Mouse (Mus musculus) embryonic stem cell, embryonic (primary cell): Measurements from ENCODE around the gene Zxdc.

Source experiments
- CTCF ChIA-PET, 4 experiments: fragments of 300-600 bp in 2 of 4; fragments of 350-600 bp in 2 of 4; sonication (Branson Sonifier 250); formaldehyde crosslinking; loops; one replicate each; lab custom pipeline; 2022; ENCODE audit warnings: inconsistent platforms in 2 of 4; lab: Charles Lee
- POLR2A ChIA-PET, 4 experiments: fragments of 300-600 bp in 2 of 4; fragments of 350-600 bp in 2 of 4; sonication (Branson Sonifier 250); formaldehyde crosslinking; loops; one replicate each; lab custom pipeline; 2022; ENCODE audit warnings: antibody characterized with exemption in 4 of 4, inconsistent platforms in 1 of 4; lab: Charles Lee

Gene Zxdc

DNA sequence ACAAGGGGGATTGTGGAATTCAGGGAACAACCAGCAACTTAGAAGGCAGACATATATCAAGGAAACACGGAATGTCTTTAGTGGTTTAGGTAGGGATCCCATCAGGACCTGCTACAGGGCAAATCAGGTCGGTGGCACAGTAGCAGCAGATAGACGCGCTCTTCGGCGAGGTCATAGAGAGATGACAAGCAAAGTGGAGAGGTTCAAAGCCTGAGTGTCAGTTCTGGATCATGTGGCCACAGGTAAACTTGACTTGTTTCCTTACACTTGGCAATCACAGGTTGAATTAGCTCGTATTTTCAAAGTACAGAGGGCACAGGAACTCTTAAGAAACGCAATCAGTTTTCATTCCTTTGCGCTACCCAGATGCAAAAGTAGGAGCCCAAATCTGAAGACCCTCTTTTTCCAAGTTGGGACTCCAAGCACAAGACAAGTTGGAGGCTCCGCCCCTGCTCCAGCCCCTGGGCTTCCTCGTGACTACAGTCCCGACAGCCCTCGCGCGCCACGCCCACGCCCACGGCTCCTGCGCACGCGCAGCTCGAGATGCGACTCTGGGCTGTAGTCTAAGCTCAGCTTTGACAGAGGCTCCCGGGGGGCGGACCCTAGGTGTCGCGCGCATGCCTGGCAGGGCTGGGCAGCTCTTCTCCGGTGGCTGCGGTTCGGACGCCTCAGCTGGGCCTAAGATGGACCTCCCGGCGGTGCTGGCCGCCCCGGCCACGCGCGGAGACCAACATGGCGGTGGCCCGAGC is at the start of gene Zxdc:
TSS of gene Zxdc (plus strand) at position 517 of the 749 bp plus-strand sequence.
- POLR2A ChIA-PET = interaction anchor here in 3 of 4 experiments (0.6 to 10.3 kb wide), 43 partner anchors 9 to 725 kb away, joined by 3 to 82 read pairs (median 5); partner anchors contain the start of genes Txnrd3 (in 2 of the 3), Chst13 (in 1 of the 3), Iqsec1 (in 1 of the 3) and Slc41a3 (in 1 of the 3)
- CTCF ChIA-PET = interaction anchor here in 3 of 4 experiments (0.6 to 1.8 kb wide), 8 partner anchors 42 to 169 kb away, joined by 3 to 10 read pairs (median 4); partner anchors contain the start of gene Cfap100 (in 1 of the 3)

DNA sequence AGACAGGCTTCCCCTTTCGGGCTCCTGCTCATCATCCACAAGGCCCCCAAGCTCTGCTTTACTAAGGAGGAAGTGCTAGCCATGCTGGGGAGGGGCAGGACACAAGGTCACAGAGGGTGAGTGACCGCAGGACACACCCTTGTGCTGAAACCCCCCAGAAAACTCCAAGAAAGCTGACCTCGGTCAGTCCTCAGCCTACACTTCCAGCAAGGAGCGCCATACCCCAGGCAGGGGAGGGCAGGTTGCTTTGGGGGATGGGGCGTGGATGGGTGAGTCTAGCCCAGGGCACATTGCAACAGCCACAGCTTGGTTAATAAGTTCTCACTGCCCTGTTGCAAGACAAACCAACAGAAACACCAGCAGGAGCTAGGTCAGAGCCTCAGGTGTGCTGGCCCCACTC is 48.9 kb upstream of the Zxdc start:
- POLR2A ChIA-PET = no interaction called here
- CTCF ChIA-PET = no interaction called here

DNA sequence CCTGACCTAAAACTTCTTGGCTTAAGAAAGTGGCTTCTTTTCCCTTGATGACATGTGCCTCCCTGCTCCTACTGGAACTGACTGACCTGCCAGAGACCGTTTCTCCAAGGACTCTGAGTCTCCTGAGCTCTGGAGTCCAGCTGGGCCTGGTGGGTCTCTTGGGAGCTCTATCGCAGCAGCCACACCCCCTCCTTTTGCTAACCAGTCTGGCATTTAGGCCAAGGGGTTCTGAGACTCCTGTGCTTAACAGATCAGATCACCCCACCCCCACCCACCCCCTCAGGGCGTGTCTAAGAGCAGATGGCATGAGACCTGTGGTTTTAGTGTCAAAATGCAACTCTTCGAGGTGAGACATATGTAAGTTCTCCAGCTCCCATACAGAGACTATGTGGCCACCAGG is 47.5 kb upstream of the Zxdc start:
- POLR2A ChIA-PET = interaction anchor here in 2 of 4 experiments (0.6 kb wide), 2 partner anchors 14 to 86 kb away, joined by 3 to 4 read pairs; no protein-coding TSS in a partner anchor
- CTCF ChIA-PET = interaction anchor here in 1 of 4 experiments (1.2 to 1.8 kb wide), 2 partner anchors 101 to 285 kb away, joined by 3 to 7 read pairs; no protein-coding TSS in a partner anchor

DNA sequence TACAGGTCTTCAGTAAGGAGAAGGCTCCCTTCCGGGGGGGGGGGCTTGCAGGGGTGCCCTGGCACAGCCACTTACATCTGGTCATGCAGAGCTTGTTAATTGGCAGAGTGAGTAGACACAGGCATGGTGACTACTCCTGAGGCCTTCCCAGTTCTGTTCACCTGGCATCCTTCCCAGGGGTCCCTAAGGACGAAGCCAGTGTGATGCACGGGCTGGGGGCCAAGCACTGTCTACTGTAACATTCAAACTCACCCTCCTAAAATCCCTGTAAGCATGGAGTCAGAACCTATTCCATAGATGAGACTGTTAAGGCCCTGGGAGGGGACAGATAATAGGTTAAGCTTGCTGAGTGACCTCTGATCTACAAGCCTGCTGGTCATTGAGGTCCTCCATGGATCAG is 45.3 kb upstream of the Zxdc start:
- CTCF ChIA-PET = no interaction called here
- POLR2A ChIA-PET = interaction anchor here in 1 of 4 experiments (1.0 kb wide), 1 partner anchor 47 kb away, joined by 3 read pairs; no protein-coding TSS in a partner anchor

DNA sequence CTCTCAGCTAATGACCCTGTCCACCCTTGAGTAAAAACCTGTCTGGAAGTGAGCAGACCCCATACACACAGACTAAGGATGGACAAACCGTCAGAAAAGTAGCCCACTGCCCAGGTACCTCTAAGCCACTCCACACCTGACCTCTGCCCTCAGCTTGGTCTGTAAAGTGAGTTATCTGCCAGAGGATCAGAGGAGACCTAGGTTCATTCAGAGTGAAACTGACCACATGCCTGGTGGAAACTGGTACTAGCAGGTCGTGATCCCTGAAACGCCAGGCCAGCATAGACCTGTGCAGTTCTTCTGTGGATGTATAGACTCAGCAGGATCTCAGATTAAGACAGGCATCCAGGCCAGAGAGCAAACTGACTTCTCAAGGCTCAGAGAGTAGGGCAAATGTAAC is 44.8 kb upstream of the Zxdc start:
- CTCF ChIA-PET = interaction anchor here in 2 of 4 experiments (0.6 to 1.1 kb wide), 2 partner anchors 111 to 214 kb away, joined by 3 to 4 read pairs; no protein-coding TSS in a partner anchor
- POLR2A ChIA-PET = interaction anchor here in 2 of 4 experiments (1.0 to 1.2 kb wide), 2 partner anchors 11 to 45 kb away, joined by 3 read pairs; partner anchors contain the start of gene Zxdc (in 1 of the 2)

DNA sequence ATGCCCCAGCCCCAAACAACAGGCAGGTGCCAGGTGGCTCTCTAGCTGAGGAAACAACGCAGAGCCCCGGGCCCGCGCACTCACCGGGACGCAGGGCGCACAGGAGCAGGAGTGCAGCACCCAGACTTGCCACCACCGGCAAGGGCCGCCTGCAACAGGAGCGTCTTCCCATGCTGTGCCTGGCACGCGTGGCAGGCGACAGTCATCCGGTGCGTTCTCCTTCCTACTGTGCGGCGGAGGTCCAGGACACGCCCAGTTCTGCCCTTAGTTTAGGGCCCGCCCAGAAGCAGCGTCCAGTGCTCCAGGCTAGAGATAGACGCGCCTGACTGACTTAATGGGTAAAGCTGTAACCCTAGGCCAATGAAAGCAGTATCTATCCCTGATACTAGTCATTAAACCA is 44.3 kb upstream of the Zxdc start, which contains the start of gene Chst13:
TSS of gene Chst13 (minus strand) at position 195 of the 400 bp plus-strand sequence.
- ChIA-PET POLR2A (interaction anchor here in 2 of 4 experiments (1.0 to 1.2 kb wide), 2 partner anchors 11 to 45 kb away, joined by 3 read pairs; partner anchors contain the start of gene Zxdc (in 1 of the 2)), CTCF (interaction anchor here in 3 of 4 experiments (0.6 to 1.9 kb wide), 9 partner anchors 37 to 640 kb away, joined by 3 to 10 read pairs (median 4); partner anchors contain the start of gene Cfap100 (in 2 of the 3))

DNA sequence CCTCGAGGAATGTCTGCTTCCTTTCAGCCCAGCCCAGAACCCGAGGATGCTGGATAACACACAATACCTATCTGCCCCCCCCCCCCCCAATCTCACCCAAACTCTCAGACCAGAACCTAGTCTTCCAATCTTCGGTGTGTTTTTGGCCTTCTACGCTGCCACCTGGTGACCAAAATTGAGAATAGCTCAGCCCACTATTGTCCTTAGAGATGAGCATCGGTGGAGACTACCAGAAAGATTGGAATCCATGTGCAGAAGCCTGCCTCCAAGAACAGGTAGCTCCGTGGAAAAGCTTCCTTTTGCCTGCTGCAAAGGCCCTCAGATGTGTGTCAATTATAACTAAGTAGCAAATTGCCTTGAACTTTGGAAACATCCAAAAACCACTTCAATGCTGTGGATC is 41.6 kb upstream of the Zxdc start:
- POLR2A ChIA-PET = interaction anchor here in 2 of 4 experiments (0.6 kb wide), 4 partner anchors 43 to 330 kb away, joined by 3 to 5 read pairs (median 4); no protein-coding TSS in a partner anchor
- CTCF ChIA-PET = interaction anchor here (0.6 to 1.7 kb wide), 56 partner anchors 11 to 1664 kb away, joined by 3 to 17 read pairs (median 5); partner anchors contain the start of gene Cfap100 (in 1 of the 4)

DNA sequence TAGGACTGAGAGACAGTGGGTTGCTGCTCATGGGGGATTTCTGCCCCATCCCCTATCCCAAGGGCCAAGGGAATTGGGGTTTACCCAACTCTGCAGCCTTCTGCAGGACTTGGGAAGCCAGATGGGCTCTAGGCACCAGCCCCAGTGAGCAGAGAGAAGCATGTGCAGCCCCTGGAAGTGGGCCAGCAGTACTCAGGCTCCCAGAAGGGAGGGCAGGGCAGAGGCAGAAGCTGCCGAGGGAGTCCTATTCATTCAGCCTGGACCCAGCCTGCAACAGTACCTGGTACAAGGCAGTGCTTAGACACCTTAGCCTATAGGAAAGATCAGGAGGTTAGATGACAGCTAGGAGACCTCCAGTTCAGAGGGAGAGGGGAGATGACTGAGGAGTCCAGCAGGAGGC is 39.3 kb upstream of the Zxdc start:
- ChIA-PET POLR2A (no interaction called here), CTCF (interaction anchor here in 2 of 4 experiments (1.1 to 1.5 kb wide), 2 partner anchors 98 to 650 kb away, joined by 3 to 4 read pairs; partner anchors contain the start of gene Cfap100 (in 1 of the 2))

DNA sequence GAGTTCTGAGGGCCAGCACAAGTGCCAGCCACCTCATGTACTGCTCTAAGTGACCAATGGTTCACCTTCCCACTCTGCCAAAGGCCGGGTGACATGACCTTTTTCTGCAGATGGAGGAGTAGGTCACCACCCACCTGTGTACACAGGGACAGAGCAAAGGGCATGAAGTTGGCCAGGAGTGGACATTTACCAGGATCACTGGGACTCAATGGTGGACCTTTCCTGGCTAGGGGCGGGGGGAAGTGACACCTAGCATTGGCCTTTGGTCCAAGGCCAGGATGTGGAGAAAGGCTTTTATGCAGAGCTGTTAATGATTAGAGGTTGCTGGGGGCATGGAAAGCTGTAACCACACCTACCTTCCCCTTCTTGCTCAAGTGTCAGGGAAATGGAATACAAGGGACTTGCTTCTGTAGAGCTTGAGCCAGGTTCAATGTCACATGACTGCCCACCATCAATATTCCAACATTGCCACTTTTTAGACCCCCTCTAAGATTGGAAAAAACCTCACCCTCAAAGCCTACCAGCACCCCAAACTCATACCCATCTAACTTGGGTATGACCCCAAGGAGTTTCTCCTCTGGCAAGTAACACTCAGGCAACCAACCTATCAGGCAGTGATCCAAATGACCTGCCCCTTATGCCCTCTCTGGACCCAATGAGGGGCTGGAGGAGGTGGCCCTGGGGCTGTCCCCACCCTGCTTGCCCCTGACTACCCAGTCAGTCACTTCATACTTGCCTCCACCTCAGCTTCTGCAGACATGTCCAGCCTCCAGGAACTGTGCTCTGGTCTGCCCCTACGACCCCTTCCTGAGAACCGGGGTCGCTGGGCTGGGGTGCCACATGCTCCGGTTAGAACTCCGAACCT is 36.5 kb upstream of the Zxdc start, which contains the start of gene Uroc1:
TSS of gene Uroc1 (plus strand) at position 724 of the 865 bp plus-strand sequence.
- CTCF ChIA-PET = no interaction called here
- POLR2A ChIA-PET = no interaction called here

DNA sequence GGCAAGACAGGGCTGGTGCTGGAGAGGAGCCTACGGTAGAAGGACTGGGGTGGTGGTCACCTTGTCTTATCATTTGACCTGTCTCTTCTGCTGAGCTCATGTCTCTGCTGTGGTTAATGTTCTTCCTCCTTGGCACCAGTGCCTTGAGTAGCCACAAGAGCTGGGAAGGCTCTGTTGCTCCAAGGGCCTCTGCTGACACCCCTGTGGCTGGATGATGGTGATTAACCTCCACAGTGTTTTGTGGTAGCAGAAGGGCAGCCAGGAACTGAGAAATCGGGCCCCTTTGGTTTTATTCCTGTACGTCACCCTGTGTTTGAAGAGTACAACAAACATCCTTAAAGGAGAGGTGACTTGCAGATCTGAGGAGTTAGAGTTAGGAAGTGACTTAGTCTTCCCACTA is 35.0 kb upstream of the Zxdc start:
- CTCF ChIA-PET = interaction anchor here in 1 of 4 experiments (0.5 kb wide), 1 partner anchor 45 kb away, joined by 4 read pairs; no protein-coding TSS in a partner anchor
- POLR2A ChIA-PET = interaction anchor here in 1 of 4 experiments (1.0 kb wide), 1 partner anchor 35 kb away, joined by 3 read pairs; the partner anchor contains the start of gene Zxdc

DNA sequence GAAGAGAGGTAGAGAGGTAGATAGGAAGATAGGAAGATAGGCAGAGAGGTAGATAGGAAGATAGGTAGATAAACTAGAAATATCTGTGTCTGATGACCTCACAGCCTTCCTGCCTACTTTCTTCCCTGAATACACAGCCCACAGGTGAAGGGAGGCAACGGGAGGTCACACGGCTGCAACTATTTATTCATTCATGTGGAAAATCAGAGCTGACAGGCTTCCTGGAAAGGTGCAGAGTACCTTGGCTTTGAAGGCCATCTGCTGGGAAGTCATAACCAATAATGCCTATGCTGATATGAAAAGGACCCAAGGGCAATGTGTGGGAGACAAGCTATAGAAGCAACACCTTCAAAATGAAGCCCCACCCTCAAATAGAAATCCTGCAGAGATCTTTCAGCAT is 26.9 kb upstream of the Zxdc start:
- POLR2A ChIA-PET = no interaction called here
- CTCF ChIA-PET = no interaction called here

DNA sequence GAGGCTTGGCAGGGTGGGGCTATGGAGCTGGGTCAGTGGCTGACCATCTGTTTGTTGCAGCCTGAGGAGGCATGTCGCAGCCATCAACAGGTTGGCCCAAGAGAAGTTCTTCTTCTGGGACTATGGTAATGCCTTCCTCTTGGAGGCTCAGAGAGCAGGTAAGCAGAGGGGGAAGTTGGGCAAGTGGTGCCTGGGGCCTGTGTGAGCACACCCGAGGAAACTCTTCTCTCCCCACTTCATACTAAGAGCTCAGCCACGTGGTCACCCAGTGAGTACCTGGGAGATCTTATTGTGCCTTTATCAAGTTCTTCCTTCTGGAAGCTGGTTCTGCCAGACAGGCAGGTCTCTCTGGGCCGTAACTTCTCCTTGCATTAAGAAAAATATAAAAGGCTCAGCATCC is 22.1 kb upstream of the Zxdc start:
- POLR2A ChIA-PET = interaction anchor here in 1 of 4 experiments (1.4 kb wide), 1 partner anchor 11 kb away, joined by 4 read pairs; no protein-coding TSS in a partner anchor
- CTCF ChIA-PET = interaction anchor here in 1 of 4 experiments (1.1 kb wide), 1 partner anchor 259 kb away, joined by 3 read pairs; no protein-coding TSS in a partner anchor

DNA sequence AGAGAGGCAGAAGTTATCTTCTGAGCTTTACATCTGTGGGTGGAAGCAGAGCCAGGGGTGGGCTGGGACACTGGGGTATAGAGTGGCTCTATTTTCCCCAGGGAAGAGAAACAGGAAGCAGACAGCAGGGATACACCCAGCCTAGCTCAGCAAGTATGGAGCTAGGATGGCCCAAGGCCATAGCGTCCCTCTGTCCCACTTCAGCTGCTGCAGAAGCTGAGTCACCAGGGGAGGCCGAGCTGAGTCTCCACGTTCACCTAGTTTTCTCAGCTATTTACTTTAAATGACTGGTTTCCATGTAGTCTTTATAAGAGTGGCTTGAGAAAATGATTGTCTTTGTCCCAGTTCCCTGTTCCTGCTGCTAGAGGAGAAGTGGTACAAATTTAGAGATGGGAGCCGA is 20.8 kb upstream of the Zxdc start:
- CTCF ChIA-PET = no interaction called here
- POLR2A ChIA-PET = interaction anchor here in 1 of 4 experiments (0.6 kb wide), 1 partner anchor 761 kb away, joined by 5 read pairs; no protein-coding TSS in a partner anchor

DNA sequence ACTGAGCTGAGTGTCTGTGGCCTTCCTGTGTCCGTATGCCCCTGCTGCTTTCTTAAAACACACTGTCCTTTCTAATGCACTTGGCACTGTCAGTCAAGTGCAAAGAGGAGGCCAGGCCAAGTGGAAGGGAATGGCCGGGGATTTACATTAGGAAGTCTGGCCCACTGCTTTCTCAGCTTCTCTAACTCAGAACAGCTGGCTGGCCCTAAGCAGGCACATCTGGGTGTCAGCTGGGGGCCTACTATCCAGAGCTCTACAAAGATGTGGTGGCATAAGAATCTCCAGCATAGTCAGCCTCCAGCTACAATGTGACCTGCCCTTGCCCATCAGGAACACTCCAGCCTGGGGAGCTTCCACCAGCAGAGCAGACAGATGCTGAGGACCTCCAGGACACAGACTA is 19.3 kb upstream of the Zxdc start:
- ChIA-PET POLR2A (interaction anchor here in 1 of 4 experiments (1.8 kb wide), 1 partner anchor 19 kb away, joined by 5 read pairs; the partner anchor contains the start of gene Zxdc), CTCF (no interaction called here)

DNA sequence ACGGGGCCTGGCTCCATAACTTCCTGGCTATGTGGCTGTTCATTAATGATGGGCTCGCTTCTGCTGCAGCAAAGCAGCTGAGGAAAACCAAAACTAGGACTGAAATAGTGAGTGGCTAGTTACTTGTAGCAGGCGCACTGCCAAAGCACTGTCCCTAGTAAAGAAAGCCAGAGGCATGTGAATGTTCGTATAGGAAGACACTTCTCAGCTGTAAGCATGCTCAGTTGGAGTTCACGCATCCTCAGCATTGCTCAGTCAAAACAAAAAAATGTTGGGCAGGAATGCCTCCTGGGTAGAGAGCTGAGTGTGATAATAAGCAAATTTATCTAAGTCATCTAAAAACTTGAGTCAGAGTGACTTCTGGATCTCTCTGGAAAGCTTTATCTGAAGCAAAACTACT is 11.2 kb upstream of the Zxdc start:
- ChIA-PET CTCF (no interaction called here), POLR2A (interaction anchor here in 3 of 4 experiments (0.6 to 1.3 kb wide), 4 partner anchors 11 to 13 kb away, joined by 3 to 4 read pairs (median 4); partner anchors contain the start of gene Zxdc (in 1 of the 3))

DNA sequence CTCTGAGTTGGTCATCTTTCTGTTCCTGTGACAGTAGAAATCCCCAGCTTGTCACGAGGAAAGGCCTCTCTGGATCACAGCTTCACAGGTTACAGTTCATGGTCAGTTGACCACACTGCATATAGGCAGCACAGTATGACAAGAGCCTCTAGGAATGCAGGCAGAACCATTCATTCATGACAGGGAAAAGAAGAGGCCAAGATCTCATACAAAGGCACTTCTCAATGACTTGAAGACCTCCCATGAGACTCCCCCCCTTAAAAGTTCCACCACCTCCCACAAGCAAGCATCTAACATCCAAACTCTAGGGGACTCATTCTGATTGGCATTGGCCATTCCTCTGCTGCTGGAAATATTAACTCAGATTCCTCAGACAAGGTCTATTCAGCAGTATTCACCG is 9.8 kb upstream of the Zxdc start:
- POLR2A ChIA-PET = interaction anchor here in 2 of 4 experiments (1.5 to 2.6 kb wide), 2 partner anchors 10 kb away, joined by 8 to 16 read pairs; partner anchors contain the start of gene Zxdc (in 2 of the 2)
- CTCF ChIA-PET = interaction anchor here in 2 of 4 experiments (0.6 to 1.2 kb wide), 3 partner anchors 9 to 63 kb away, joined by 3 to 4 read pairs (median 3); no protein-coding TSS in a partner anchor
